Mouse (Mus musculus) small intestine, adult 2 months (tissue): Measurements from ENCODE around the gene Taco1.

ENCODE experiments used
- CTCF ChIP-seq: fragments of 200-500 bp; IDR thresholded peaks from 2 replicates; pipeline ENCODE4 v1.5.1; 2012; ENCODE audit warnings: low read depth, mild to moderate bottlenecking, control low read depth, inconsistent platforms, low read length, moderate library complexity, mixed read lengths; ENCODE audit not compliant: insufficient replicate concordance, insufficient read length; ENCODE audit errors: extremely low read depth
- POLR2A ChIP-seq: fragments of 200-500 bp; IDR thresholded peaks from 2 replicates; pipeline ENCODE4 v1.6.1; 2012; ENCODE audit warnings: low read depth, mild to moderate bottlenecking, control low read depth, inconsistent platforms, low read length, moderate library complexity

DNA sequence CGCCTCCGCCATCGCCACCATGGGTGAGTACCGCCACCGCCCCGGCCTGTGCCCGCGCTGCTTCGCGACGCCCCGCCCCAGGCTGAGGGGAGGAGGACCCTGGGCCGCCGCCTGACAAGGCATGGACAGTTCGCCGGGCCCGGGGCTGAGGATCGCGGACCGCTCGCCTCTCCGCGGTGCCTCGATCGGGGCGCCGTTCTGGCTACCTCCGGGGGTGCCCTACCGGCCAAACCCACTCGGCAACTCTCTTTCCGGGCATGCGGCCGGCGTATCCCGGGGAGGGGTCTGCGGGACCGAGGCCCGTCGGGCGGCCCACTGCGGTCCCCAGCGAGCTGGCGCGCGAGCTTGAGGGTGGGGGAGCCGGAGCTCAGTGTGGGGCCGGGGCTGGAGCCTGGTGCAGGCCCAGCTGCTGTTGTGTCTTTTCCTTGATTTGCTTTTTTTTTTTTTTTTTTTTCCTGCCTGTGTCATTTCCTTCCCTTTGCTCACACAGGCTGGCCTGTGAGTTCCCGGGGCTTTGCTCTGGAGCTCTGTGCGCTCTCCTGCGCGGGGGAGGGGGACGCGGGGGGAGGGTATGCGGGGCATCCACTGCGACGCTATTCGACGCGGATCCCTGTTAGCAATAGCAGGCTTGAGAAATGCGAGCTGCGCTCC, 19.2 kb downstream of the Taco1 start:
- TF ChIP-seq CTCF, result no peak
- TF ChIP-seq POLR2A, result no peak
